Mouse (Mus musculus) ovary, adult 18-20 months (tissue): ENCODE measurements around the gene Apol9a.
"Not testable (repeated sequence)": the region's sequence is repeated elsewhere in the genome, so short reads cannot be mapped to it uniquely, and the experiment has no call there.

Experiments used
- DNase-seq: peaks from one replicate; pipeline ENCODE4 v3.0.0; 2022; ENCODE audit warnings: low spot score, mixed read lengths

Gene Apol9a

GRCm38 (mm10) chr15:77411035-77411434 lies at the start of gene Apol9a:
TSS of gene Apol9a (minus strand) at chr15:77411135.
- DNase-seq = not testable (repeated sequence)

DNA sequence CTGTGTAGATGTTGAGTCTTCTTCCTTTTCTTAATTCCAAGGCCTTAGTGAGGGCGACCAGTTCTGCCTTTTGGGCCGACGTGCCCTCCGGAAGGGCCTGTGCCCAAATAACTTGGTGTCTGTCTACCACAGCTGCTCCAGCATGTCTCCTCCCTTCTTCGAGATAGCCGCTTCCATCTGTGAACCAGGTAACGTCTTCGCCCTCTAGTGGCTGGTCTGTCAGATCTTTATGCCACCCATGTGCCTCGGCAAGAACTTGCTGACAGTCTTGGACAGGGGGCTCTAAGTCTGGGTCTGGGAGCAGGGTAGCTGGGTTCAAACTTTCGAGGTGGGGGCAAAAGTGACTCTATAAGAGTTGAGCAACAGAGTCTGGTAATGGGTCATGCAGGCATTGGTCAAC lies 39.0 kb upstream of the Apol9a start:
- not testable (repeated sequence) for DNase-seq

GRCm38 (mm10) chr15:77447392-77447791 lies 36.5 kb upstream of the Apol9a start, which contains the start of gene Apol7b:
TSS of gene Apol7b (minus strand) at chr15:77447492.
- not testable (repeated sequence) for DNase-seq

GRCm38 (mm10) chr15:77445668-77446067 lies 34.7 kb upstream of the Apol9a start:
- DNase-seq = not testable (repeated sequence)

- not testable (repeated sequence) for DNase-seq
Observed at GRCm38 (mm10) chr15:77444746-77445145, 33.8 kb upstream of the Apol9a start.

- DNase-seq = not testable (repeated sequence)
Observed at GRCm38 (mm10) chr15:77428690-77429448, 17.9 kb upstream of the Apol9a start.

DNA sequence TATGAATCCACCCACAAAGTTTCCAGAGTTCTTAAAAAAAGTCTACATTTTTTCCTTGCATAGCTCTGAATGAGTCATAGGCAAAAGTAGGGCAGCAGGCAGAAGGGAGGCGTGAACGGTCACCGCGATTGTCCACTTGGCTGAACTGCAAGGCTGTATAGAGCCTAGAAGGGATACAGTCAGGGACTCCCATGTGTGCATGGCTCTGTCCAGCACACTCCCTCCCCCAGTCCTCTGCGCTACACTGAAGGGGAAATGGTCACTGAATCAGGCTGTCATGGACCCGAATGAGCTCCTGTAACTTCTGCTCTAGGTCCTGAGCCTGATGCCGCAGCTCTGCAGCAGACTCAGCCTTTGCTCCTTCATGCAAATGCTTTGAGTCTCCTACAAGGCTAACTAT lies 12.0 kb upstream of the Apol9a start:
- not testable (repeated sequence) for DNase-seq

DNA sequence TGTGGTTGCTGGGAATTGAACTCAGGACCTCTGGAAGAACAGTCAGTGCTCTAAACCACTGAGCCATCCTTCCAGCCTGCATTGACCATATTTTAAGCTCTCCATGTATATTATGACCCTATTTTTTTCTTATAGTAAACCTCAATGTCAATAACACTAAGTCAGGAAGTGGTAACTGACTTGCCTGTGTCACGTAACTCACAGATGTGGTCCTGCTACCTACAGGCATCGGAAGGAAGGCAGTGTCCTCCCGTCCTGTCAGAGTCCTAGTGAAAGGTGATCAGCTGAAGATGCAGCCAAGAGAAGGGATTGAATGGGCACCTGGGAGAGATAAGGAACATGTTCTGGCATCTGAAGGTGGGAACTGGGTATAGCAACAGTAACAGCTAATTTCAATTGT lies 8.7 kb upstream of the Apol9a start:
- not testable (repeated sequence) for DNase-seq

DNA sequence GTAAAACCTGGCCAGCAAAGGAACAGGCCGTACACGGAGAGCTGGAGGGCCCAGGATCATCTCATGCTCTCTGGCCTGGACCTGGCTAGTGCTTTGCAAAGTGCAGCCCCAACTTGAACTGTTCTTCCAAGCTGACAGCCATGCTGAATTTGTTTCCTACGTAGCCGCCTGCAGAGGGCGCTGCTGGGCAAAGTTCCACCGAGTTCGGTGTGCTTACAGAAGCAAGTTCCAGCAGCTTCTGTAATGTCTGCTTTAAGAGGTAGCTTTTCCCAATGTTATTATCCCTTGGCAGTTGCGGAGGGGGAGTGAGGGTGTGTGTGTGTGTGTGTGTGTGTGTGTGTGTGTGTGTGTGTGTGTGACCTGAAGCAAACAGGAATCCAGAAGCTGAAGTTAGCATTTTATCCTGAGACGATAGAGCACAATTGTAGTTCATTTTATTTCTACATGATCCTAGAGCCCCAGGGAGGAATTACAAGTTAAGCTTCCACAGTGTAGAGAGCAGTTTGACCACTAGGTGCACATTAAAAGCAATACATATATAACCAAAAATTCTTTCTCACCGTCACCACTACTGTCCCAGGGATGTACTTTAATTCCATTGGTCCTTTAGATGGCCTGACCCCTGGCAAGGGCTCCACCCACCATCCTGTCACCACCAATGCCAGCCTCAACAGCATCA lies 5.9 kb upstream of the Apol9a start:
- DNase-seq = not testable (repeated sequence)

DNA sequence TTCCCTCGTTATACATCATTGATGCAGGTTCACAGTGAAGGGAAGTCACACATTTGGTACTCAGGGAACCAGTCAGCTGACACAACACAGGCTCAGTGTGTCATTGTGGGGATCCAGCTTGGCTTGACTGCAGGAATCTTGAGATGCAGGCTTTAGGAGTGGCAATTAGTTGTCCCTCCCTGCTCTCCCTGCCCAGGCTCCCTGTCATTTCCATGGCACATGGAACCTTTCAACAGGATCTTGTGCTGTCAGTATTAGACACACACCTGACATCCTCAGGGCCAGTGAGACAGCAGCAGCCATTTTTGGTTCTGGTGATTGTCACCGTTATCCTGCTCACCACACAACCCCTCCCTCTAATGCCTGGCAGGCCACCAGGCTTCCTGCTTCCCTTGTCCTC lies 4.7 kb upstream of the Apol9a start:
- not testable (repeated sequence) for DNase-seq

- not testable (repeated sequence) for DNase-seq
Observed at GRCm38 (mm10) chr15:77412695-77413094, 1.8 kb upstream of the Apol9a start.

GRCm38 (mm10) chr15:77406370-77406769 lies 4.6 kb downstream of the Apol9a start:
- not testable (repeated sequence) for DNase-seq

- DNase-seq = not testable (repeated sequence)
Observed at GRCm38 (mm10) chr15:77399027-77399426, 11.9 kb downstream of the Apol9a start, which contains the start of gene Apol7a. TSS of gene Apol7a (minus strand) at chr15:77399110.

GRCm38 (mm10) chr15:77397450-77398132 lies 13.3 kb downstream of the Apol9a start:
- not testable (repeated sequence) for DNase-seq

- DNase-seq = not testable (repeated sequence)
Observed at GRCm38 (mm10) chr15:77393832-77394231, 17.1 kb downstream of the Apol9a start.

- no peak for DNase-seq
Observed at GRCm38 (mm10) chr15:77387462-77387861, 23.5 kb downstream of the Apol9a start.

- DNase-seq = no peak
Observed at GRCm38 (mm10) chr15:77384340-77385030, 26.4 kb downstream of the Apol9a start.

- DNase-seq = no peak
Observed at GRCm38 (mm10) chr15:77382880-77383279, 28.1 kb downstream of the Apol9a start.

- DNase-seq = no peak
Observed at GRCm38 (mm10) chr15:77382271-77382850, 28.6 kb downstream of the Apol9a start.

- no peak for DNase-seq
Observed at GRCm38 (mm10) chr15:77381481-77381880, 29.5 kb downstream of the Apol9a start.

- no peak for DNase-seq
Observed at GRCm38 (mm10) chr15:77379921-77380320, 31.0 kb downstream of the Apol9a start.
